Mouse (Mus musculus) gastrocnemius, adult 18-20 months (tissue): ENCODE results near the gene Ctbs. TPM values are rescaled to one million over a fixed set of nuclear protein-coding genes. Genes with fewer than 3 reads are reported as not detected.
"Not testable (repeated sequence)": the region's sequence is repeated elsewhere in the genome, so short reads cannot be mapped to it uniquely, and the experiment has no call there.

Source experiments
- DNase-seq: peaks from one replicate; pipeline ENCODE4 v3.0.0; 2021; ENCODE audit warnings: low spot score
- total RNA-seq, 2 experiments: library from RNA; stranded (reverse); gene quantifications; 2 replicates each; pipeline ENCODE4 v1.2.3; 2021

The Ctbs gene
- total RNA-seq, 2 experiments from 2014 or later: 3.6 to 4.9 TPM

- not testable (repeated sequence) for DNase-seq
Measured at GRCm38 (mm10) chr3:146433063-146433462, 16.5 kb upstream of the Ctbs start.

DNA sequence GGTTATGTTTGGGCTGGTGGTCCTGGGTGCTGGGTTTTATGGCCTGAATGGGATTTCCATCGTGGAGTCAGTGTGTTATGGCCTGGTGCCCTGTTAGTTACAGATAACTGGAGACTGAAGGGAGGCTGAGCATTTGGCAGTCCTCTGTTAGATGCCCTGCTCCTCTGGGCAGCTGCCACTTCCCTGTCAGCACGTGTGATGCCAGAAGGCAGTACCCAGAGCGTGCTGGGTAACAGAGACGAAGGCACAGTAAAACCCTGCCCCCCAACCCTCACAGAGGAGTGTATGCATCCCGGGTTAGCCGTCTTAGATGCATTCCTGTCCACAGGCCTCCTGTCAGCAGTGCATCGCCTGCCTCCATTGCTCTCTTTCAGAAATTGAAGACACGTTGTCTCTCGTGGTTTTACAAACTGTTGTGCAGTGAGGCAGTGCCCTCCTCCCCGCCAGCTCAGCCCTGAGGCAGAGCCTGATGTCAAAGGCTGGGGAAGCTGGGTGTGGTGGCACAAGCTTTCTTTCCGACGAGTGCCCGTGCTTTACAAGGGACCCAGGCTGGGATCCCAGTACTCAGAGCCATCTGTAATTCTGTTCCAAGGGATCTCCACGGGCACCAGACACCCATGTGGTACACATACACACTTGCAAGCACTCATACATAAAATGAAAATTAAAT is 15.8 kb upstream of the Ctbs start:
- no peak for DNase-seq

GRCm38 (mm10) chr3:146434686-146435085 is 14.9 kb upstream of the Ctbs start:
- DNase-seq: no peak

- DNase-seq: no peak
Measured at GRCm38 (mm10) chr3:146435533-146435932, 14.1 kb upstream of the Ctbs start.

DNA sequence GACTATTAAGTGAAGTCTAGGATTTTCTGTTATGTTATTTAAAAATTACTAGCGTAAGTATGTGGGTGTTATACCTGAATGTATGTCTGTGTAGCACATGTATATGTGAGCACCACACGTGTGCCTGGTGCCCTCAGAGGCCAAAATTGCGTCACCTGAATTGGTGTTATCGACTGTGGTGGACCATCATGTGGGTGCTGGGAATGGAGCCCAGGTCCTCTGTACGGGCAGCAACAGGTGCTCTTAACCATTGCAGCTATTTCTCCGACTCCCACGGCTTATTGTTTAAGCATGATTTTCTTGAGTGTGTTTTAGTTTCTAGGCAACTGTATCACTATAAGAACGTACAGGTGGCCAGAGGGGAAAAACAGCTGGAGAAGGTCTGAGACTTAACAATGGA is 13.5 kb upstream of the Ctbs start:
- DNase-seq: no peak

- DNase-seq: no peak
Measured at GRCm38 (mm10) chr3:146440011-146440410, 9.6 kb upstream of the Ctbs start.

DNA sequence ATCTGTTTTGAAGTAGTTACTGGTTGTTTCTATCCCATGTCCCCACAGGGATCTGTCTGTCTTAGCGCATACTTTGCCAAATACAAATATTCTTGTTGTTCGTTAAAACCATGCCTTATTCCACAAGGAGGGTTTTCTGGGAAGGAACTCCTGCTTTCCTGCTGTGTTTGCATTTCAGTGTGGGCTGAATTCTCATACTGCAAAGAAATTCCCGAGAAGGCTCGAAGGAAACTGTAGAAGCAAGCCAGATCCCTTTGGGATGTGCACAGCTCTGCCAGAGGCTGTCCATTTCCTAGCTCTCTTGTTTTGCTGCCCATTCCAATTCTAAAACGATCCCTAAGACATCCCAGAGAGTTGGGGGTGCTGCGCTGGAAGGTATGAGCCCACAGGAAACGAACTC is 9.2 kb upstream of the Ctbs start:
- DNase-seq: no peak

GRCm38 (mm10) chr3:146442484-146442883 is 7.1 kb upstream of the Ctbs start:
- no peak for DNase-seq

- no peak for DNase-seq
Measured at GRCm38 (mm10) chr3:146442936-146443335, 6.7 kb upstream of the Ctbs start.

GRCm38 (mm10) chr3:146443380-146443779 is 6.2 kb upstream of the Ctbs start:
- DNase-seq: no peak

DNA sequence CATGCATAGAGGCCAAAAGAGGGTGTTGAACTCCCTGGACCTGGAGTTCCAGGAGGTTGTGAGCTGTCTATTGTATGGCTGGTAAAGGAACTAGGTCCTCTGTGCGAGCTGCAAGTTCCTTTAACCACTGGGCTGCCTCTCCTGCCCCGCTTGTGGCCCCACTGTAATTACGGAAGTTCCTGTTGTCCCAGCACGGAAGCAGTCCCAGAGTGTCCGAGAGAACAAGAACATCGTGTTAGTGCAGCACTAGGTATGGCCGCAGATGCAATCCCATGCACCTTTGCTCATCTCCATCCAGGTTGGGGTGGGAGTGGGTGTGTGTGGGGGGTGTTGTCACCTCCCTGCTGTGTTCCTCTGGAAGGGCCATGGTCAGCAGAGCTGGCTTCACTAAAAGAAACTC is 4.7 kb upstream of the Ctbs start:
- DNase-seq: no peak

GRCm38 (mm10) chr3:146447156-146447555 is 2.4 kb upstream of the Ctbs start:
- no peak for DNase-seq

DNA sequence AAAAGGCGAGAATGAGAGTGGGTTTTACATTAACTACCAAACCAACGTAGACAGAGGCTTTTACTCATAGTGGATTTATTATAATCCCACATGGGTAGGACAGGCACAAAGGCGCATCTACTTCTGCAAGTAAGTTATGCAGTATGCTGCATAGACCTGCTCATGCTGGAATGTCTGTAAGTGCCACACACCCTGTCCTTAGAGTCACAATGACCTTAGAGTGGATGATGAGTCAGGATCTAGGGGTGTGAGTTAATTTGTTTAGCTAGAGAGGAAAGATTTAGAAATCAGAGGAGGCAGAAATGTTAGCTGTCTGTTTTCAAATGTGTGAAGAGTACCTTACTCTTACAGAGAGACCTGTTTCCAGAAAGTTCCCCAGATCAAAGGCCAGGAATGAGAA is 2.0 kb upstream of the Ctbs start:
- no peak for DNase-seq

DNA sequence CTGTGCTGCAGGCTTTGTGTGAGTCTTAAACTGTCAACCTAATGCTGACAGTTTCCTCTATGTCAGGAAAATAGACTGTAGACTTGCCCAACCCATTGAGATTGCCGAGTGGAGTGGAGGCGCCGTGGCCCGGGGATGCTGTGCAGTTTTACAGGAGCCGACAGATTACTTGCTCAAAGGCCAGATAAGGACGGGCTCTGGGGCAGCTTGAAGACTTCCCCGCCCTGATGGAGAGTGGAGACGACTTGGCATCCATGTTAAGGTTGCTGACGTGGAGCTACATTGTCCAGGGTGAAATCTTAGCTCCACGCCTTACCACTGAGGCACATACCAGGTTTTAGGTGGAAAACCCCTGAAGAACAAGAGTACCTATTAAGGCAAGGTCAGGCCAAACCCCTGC is 1.2 kb upstream of the Ctbs start:
- DNase-seq: no peak

- no peak for DNase-seq
Measured at GRCm38 (mm10) chr3:146448969-146449368, 626 bp upstream of the Ctbs start.

DNA sequence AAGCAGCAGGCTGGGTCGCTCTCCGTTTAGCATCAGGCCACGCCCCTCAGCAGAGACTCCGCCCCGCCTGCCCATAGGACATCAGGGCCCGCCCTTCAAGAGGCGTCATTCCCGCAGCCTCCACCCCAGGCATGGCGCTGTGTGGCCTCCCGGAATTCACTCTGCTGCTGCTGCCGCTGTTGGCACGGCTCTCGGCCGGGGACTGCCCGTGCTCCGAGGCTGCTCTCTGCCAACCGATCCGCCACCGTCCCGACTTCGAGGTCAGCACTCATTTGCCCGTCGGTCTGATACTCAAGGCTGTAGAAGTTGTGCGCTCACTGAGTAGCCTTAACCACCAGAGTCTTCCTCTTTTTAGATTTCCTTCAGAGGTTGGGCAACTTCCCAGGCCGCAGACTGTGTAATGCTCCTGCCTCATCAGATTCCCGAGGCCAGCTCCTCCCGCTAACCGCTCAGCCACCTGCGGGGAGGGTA is 811 bp downstream of the Ctbs start:
- DNase-seq: peak; percentile 92

DNA sequence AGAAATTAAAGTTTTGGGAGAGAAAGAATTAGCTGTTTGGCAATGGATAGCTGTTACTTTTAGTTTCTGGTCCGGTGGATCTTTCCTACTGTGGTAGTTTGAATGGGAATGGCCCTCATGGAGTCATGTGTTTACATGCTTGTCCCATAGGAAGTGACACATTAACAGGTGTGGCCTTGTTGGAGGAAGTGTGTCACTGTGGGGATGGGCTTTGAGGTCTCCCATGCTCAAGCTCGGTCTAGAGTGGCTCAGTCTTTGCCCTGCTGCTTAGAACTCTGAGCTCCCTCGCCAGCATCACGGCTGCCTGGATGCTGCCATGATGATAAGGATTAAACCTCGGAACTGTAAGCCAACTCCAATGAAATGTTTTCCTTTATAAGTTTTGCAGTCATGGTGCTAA is 1.8 kb downstream of the Ctbs start:
- no peak for DNase-seq

DNA sequence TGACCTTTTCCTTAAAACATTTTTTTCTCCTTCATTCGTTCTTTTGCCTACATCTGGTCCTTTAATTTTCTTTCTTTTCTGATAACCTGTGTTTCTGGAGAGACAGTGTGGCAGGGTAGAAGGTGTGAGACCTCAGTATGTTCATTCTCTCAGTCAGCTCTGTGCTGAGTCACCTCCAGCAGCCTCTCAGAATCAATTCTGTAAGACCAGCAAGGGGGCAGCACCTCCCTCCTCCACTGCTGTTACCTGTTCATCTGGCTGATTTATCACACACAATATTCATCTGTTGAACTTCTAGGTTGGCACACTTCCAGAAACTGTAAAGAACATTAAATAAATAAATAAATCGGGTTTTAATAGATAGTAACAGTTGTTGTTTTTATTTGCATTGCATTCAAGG is 13.3 kb downstream of the Ctbs start:
- DNase-seq: no peak

GRCm38 (mm10) chr3:146469226-146469625 is 19.6 kb downstream of the Ctbs start:
- DNase-seq: no peak

GRCm38 (mm10) chr3:146472657-146473056 is 23.1 kb downstream of the Ctbs start:
- no peak for DNase-seq

GRCm38 (mm10) chr3:146473741-146474140 is 24.1 kb downstream of the Ctbs start:
- no peak for DNase-seq

- no peak for DNase-seq
Measured at GRCm38 (mm10) chr3:146474428-146474827, 24.8 kb downstream of the Ctbs start.

DNA sequence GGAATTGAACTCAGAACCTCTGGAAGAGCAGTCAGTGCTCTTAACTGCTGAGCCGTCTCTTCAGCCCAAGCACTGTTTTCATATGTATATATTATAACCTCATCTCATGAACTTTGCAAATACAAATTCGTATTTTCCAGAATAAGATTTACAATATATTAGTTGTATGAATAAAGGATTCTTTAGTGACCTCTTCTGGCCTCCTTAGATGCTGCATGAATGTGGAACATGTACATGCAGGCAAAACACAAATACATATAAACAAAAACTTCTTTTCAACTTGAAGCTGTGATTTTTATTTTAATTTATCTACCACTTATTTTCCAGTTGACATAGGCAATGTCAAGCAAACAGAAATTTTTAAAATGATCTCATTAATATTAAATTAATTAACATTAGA is 32.4 kb downstream of the Ctbs start:
- no peak for DNase-seq

- DNase-seq: no peak
Measured at GRCm38 (mm10) chr3:146486464-146486863, 36.9 kb downstream of the Ctbs start.
